Mouse (Mus musculus): ENCODE data around the gene Rfx4. TPM values are rescaled to one million over a fixed set of nuclear protein-coding genes. Genes with fewer than 3 reads are reported as not detected.

Gene Rfx4
- polyA plus RNA-seq, 1 experiment = 27.9 TPM

DNA sequence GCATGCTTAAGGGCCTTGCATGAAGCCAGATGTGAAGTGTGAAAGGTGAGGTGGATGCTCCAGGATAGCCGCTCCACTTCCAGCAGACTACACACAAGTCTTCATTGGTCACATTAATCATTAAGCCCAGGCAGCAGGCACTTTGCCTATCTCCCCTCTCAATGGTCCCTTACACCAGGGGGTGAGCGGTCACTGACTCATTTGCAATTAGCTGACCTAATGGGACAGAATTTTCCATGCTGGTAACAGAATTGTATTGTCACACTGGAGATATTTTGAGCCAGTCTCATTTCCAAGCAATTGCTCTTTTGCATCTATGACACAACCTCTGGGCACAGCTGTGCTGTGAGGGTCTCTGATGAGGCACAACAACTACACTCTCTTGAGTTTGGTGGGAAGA, 146.4 kb downstream of the Rfx4 start:
- TF ChIP-seq POLR2A (IDR thresholded peaks at IDR 0.05; ENCODE audit: borderline replicate concordance, extremely low read depth, insufficient read depth, insufficient read length, poor library complexity, severe bottlenecking) = no peak
- no peak for TF ChIP-seq CTCF (IDR thresholded peaks at IDR 0.05; ENCODE audit: borderline replicate concordance, extremely low read depth, insufficient read depth, insufficient read length)
- DNase-seq (ENCODE audit: low read depth) = no peak

DNA sequence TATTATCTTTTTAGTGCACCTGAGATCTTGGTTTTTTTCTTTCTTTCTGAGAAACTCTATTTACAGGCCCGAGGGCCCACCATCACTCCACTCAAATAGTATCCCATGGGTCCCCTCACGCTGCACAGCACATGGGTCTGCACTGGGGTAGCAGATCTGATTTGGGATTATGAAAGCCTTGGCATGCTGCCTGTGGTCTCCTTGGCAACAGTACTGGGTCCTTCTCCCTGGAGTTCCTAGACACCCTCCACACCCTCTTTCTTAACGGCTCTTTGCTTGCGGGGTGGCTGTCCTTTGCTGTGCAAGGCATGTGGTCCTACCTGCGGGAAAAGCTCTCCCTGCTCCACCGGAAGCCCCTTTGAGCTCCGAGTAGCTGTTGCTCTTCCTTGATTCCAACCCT, 147.4 kb downstream of the Rfx4 start:
- TF ChIP-seq POLR2A (IDR thresholded peaks at IDR 0.05; ENCODE audit: borderline replicate concordance, extremely low read depth, insufficient read depth, insufficient read length, poor library complexity, severe bottlenecking) = no peak
- no peak for TF ChIP-seq CTCF (IDR thresholded peaks at IDR 0.05; ENCODE audit: borderline replicate concordance, extremely low read depth, insufficient read depth, insufficient read length)
- peak; percentile 61 for DNase-seq (ENCODE audit: low read depth)

DNA sequence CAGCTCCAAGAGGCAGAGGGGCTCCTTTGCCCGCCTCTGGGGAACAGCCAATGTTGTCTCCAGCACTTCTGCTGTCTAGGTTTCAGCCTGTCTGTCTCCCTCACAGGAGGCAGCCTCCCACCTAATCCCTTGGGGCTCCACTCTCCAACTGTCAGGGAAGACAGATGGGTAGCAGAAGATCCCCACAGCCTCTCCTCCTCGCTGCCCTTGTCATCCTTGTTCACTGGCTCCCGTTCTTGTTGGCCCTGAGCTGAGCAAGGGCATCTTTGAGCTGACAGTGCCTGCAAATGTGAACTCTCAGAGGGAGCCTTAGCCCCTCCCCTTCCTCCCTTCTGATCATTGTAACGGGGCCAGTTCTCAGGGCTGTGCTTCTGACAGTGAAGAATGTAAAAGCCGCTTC, 147.9 kb downstream of the Rfx4 start:
- DNase-seq (ENCODE audit: low read depth) = peak; percentile 63
- no peak for TF ChIP-seq CTCF (IDR thresholded peaks at IDR 0.05; ENCODE audit: borderline replicate concordance, extremely low read depth, insufficient read depth, insufficient read length)
- TF ChIP-seq POLR2A (IDR thresholded peaks at IDR 0.05; ENCODE audit: borderline replicate concordance, extremely low read depth, insufficient read depth, insufficient read length, poor library complexity, severe bottlenecking) = no peak

DNA sequence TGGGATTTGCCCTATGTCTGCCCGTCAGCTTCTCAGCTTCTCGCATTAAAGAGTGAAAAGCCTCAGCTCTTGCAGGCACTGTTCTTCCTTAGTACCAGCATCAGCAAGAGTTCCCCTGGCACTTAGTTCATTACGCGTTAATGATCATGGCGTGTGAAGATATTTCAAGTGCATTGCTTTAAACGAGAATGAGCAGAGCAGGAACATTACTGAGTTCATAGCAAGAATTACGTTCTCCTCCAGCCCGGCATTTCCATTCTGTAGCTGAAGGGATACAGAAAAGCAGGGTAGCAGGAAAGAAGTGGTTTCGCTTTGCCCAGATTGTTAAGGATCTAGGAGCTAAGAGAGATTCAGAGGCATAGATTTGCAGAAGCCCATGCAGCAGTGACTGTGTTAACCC, 151.0 kb downstream of the Rfx4 start:
- no peak for TF ChIP-seq POLR2A (IDR thresholded peaks at IDR 0.05; ENCODE audit: borderline replicate concordance, extremely low read depth, insufficient read depth, insufficient read length, poor library complexity, severe bottlenecking)
- no peak for TF ChIP-seq CTCF (IDR thresholded peaks at IDR 0.05; ENCODE audit: borderline replicate concordance, extremely low read depth, insufficient read depth, insufficient read length)
- peak; percentile 53 for DNase-seq (ENCODE audit: low read depth)

DNA sequence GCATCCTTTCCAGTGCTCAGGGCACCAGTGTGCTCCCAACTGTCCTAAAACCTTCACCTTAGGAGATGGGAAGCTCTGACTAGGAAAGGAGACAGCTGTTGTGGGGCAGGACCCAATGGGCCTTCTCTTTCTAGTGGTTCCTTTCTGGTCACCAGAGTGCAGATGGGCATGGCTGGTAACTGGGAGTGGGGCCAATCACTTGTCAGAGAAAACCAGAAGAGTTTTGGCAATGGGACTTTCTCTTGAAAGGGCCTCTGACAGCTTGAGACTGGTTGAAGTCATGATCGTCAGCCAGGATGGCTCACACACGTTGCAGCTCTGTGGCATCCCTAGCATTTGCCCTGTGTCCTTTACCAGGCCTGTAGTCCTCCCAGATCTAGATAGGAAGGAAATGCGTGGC, 152.1 kb downstream of the Rfx4 start:
- no peak for TF ChIP-seq CTCF (IDR thresholded peaks at IDR 0.05; ENCODE audit: borderline replicate concordance, extremely low read depth, insufficient read depth, insufficient read length)
- TF ChIP-seq POLR2A (IDR thresholded peaks at IDR 0.05; ENCODE audit: borderline replicate concordance, extremely low read depth, insufficient read depth, insufficient read length, poor library complexity, severe bottlenecking) = no peak
- DNase-seq (ENCODE audit: low read depth) = no peak

DNA sequence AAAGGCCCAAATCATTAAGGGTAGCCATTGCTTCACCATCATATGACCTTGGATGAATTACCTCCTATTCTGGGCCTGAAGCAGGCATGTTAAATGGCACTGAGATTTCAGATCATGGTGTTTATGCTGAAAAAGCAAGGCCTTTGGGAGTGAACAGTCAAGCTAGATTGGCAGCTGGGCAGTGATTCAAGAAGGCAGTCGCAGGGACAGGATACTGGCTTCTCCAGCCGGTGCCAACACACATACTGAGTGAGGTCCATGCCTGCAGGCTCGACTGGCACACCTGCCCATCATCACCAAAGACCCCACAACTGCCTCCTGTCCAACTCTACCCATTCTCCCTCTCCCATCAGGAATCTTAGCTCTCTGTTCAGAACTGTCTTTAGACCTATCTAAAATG, 152.6 kb downstream of the Rfx4 start:
- DNase-seq (ENCODE audit: low read depth) = no peak
- no peak for TF ChIP-seq CTCF (IDR thresholded peaks at IDR 0.05; ENCODE audit: borderline replicate concordance, extremely low read depth, insufficient read depth, insufficient read length)
- no peak for TF ChIP-seq POLR2A (IDR thresholded peaks at IDR 0.05; ENCODE audit: borderline replicate concordance, extremely low read depth, insufficient read depth, insufficient read length, poor library complexity, severe bottlenecking)

DNA sequence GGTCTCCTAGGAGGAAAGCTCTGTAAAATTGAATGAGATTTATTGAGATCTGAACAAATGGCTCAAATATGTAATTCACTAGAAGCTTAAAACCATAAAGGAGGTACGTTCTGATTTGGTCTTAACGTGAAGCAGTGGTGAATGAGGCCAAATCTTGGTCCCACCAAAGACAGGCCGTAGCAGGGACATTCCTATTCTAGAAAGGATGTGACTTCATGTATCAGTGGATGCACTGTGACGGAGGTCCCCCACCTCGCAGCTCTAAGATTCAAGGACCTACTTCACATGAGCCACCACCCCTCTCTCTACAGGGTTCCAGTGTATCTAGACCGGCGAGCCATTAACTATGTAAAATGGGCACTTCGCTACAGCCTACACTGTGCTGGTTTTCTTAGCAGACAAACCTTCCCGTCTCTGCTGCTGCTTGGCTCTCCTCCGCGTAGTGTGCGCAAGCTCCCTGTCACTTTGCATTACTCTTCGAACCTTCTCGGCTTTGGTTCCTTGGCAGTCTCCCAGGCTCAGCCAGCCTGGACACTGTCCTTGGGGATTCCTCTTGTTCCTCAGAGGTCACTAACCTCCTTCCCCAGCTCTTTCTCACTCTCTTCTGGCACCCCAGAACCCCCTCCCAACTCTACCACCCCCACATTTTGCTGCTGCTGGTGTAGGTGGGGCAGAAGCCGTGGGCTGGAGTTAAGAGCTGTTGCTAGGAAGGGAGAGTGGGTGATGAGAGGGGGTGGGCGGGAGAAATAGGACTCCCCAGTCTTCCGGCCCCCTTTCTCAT, 153.3 kb downstream of the Rfx4 start:
- peak; percentile 47 for DNase-seq (ENCODE audit: low read depth)
- TF ChIP-seq CTCF (IDR thresholded peaks at IDR 0.05; ENCODE audit: borderline replicate concordance, extremely low read depth, insufficient read depth, insufficient read length) (no peak), POLR2A (IDR thresholded peaks at IDR 0.05; ENCODE audit: borderline replicate concordance, extremely low read depth, insufficient read depth, insufficient read length, poor library complexity, severe bottlenecking) (no peak)

DNA sequence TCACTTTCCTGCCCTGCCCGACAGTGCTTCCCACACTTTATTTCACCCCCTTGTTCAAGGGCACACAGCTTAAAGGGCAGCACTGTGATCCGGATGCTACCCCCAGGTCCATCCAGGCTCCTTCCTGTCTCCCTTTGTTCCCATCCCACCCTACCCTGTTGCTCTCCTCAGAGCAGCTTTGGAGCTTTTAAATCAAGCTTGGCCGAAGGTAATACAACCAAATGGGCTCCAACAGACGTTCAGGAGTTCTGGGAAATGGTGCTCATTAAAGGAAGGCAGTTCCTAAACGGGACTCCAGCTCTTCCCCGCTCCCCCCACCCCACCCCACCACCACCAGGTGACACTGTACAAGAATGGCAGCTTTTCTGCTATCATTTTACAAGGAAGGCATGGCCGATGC, 154.3 kb downstream of the Rfx4 start:
- no peak for TF ChIP-seq CTCF (IDR thresholded peaks at IDR 0.05; ENCODE audit: borderline replicate concordance, extremely low read depth, insufficient read depth, insufficient read length)
- TF ChIP-seq POLR2A (IDR thresholded peaks at IDR 0.05; ENCODE audit: borderline replicate concordance, extremely low read depth, insufficient read depth, insufficient read length, poor library complexity, severe bottlenecking) = no peak
- DNase-seq (ENCODE audit: low read depth) = no peak

DNA sequence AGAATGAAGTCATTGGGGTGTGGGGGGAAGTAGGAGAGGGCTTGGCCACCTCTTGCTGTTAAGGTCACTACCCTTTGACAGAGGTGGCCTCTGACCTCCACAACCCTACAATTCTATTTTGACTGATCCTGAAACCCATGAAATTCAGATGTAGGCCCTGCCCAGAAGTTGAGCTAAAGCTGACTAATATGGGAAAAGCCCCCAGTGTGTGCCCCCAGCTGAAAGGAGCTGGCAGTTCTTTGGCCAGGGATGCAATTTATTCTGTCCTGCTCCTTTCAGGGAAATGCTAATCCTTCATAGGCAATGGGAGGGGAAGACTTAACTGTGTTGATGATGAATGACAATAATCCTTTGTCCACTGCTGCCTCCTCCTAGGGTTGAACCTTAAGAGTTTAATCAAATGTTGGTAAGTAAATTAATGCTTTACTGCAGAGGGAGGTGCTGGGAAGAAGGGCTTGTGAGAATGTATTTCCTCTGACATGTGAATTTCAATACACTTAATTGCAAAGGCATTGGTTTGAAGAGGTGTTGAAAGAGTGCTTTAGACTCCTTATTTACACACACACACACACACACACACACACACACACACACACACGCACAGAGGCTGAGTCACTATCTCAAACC, 155.0 kb downstream of the Rfx4 start:
- peak; percentile 79 for DNase-seq (ENCODE audit: low read depth)
- TF ChIP-seq CTCF (IDR thresholded peaks at IDR 0.05; ENCODE audit: borderline replicate concordance, extremely low read depth, insufficient read depth, insufficient read length) (no peak), POLR2A (IDR thresholded peaks at IDR 0.05; ENCODE audit: borderline replicate concordance, extremely low read depth, insufficient read depth, insufficient read length, poor library complexity, severe bottlenecking) (no peak)

DNA sequence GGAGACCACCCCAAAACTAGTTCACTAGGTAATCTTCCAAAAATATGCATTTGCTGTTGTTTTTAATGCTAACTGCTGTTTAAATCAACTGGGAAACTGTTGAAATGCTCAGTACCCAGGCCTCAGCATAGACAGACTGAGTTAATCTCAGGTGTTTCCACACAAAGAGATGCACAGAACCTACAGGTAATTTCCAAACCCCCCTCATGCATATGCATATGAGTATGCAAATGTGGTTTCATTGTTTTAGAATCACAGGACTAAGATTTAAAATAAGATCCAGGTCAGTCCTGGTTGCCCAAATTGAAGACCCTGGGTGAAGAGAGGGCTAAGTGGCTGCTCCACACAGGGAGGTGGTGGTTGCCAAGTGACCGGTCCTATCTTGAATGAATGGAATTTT, 157.3 kb downstream of the Rfx4 start:
- no peak for TF ChIP-seq CTCF (IDR thresholded peaks at IDR 0.05; ENCODE audit: borderline replicate concordance, extremely low read depth, insufficient read depth, insufficient read length)
- no peak for TF ChIP-seq POLR2A (IDR thresholded peaks at IDR 0.05; ENCODE audit: borderline replicate concordance, extremely low read depth, insufficient read depth, insufficient read length, poor library complexity, severe bottlenecking)

DNA sequence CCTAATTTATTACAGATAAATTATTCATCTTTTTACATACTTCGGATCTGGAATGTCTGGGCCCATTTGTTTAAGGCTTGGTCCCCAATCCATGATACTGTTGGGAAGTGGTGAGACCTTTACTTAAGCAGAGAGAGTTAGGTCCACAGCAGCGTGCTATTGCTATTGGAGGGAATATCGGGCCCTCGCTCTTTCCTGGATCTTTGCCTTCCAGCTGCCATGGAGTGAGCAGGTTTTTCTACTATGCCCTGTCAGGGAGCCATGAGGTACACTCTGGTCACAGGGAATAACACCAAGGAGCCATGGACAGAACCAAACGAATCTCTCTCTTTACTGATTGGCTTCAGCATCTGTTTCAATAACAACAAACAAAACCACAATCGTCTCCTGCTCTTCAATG, 159.6 kb downstream of the Rfx4 start:
- no peak for DNase-seq (ENCODE audit: low read depth)
- no peak for TF ChIP-seq CTCF (IDR thresholded peaks at IDR 0.05; ENCODE audit: borderline replicate concordance, extremely low read depth, insufficient read depth, insufficient read length)

More for the DNA sequence above, 157.3 kb downstream of the Rfx4 start:
- DNase-seq (ENCODE audit: low read depth) = no peak
